Mouse (Mus musculus): ENCODE data around the gene Psmc2.
A peak's percentile ranks its signal among the peaks of the same experiment; 100 is the strongest.

The Psmc2 gene

DNA sequence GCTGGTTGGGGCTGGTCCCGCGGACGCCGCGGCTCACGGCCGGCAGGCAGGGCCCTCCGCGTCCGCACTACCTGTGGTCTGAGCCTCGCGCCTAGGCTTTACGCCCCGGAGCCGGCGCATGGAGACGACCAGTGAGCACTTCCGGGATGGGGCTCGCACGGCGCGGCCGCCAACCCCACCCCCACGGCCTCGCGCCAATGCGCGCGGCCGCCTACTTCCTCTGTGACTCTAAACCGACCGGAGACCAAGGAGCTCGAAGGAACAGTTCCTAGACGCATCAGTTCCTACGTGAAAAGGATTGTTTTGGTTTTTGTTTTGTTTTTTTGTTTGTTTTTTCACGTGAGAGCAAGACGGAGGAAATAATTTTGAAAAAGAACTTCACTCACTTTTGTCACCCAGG, at the start of gene Psmc2, which contains the start of gene Dnajc2:
Gene Psmc2, plus strand, starts transcription at position 231 of the 400 bp plus-strand sequence.
Gene Dnajc2, minus strand, starts transcription at position 199 of the 400 bp plus-strand sequence.
- peak; percentile 90 for DNase-seq (ENCODE audit: low spot score)

DNA sequence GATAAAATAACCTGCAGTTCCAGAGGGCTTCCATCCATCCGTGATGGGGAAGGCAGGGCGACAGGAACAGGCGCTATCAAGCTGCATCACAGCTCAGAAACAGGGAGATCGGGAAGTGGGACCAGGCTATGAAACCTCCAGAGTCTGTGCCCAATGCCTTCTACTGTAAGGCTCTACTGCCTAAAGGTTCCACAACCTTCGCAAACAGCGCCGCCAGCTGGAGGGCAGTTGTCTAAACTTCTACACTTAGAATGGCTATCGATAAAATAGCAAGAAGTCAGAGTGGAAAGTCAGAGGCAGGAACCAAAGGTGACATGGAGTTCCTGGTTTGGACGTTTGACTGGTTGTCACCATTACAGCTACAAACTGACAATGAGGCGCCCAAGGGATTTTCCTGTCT, 49.5 kb upstream of the Psmc2 start:
- DNase-seq (ENCODE audit: low spot score) = peak; percentile 83

DNA sequence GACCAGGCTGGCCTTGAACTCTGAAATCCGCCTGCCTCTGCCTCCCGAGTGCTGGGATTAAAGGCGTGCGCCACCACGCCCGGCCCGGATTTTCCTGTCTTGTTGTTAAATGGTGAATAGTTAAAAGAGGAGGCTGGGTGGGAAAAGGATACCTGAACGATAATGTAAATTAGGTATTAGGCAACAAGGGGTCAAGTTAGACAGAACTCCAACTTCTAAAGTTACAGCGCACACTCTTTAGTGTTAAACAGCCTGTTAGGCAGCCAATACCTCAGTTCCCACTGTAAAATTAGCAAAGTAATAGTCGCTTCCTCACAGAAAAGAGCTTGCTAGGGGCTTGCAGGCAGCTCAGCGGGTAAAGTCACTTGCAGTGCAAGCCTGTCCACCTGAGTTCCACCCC, 49.0 kb upstream of the Psmc2 start:
- no peak for DNase-seq (ENCODE audit: low spot score)

DNA sequence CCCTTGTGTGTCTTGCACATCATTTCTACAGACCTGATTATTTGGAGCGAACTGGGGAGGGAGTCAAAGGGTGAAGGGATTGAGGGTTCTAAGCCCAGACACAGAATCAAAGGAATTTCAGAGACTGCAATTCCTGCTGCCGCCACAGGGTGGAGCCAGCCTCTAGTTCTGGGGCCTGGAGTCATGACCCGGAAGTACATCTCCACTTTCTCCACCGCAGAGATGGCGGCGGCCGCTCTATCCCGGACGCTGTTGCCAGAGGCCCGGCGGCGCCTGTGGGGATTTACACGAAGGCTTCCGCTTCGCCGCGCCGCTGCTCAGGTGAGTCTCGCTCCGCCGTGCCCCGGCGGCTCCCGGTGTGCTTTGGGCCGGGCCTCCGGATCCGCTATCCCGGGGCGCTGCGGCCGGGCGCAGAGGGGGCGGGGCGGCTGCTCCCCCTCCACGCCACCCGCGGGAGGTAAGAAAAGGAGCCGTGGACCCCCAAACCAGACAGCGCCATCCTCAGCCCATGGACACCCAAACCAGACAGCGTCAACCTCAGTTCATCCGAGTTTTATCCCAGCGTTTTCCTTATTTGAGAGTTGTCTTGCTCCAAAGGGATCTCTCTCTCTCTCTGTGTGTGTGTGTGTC, 48.0 kb upstream of the Psmc2 start, which contains the start of gene Pmpcb:
Gene Pmpcb, plus strand, starts transcription at position 186 of the 630 bp plus-strand sequence.
- peak; percentile 86 for DNase-seq (ENCODE audit: low spot score)

GRCm38 (mm10) chr5:21737620-21738019, 47.5 kb upstream of the Psmc2 start:
- DNase-seq (ENCODE audit: low spot score) = no peak

DNA sequence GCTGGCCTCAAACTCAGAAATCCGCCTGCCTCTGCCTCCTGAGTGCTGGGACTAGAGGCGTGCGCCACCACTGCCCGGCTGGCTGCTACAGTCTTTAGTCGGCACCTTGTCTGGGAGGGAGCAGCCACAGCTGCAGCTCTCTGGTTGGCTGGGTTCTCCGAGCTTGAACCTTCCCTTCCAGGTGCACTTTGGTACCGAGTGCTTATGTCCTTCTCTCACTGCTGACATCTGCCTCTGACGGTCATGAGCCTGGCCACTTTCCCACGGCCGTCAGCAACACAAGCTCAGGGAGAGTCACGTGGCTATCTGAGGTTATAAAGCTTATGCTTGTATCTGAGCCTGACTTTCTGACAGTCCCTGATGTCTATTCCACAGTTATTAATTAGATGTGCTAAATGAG, 46.0 kb upstream of the Psmc2 start:
- no peak for DNase-seq (ENCODE audit: low spot score)

GRCm38 (mm10) chr5:21739881-21740280, 45.2 kb upstream of the Psmc2 start:
- DNase-seq (ENCODE audit: low spot score) = no peak

- DNase-seq (ENCODE audit: low spot score) = no peak
Observed at GRCm38 (mm10) chr5:21743606-21744005, 41.5 kb upstream of the Psmc2 start.

- DNase-seq (ENCODE audit: low spot score) = no peak
Observed at GRCm38 (mm10) chr5:21744651-21745050, 40.4 kb upstream of the Psmc2 start.

GRCm38 (mm10) chr5:21745966-21746365, 39.1 kb upstream of the Psmc2 start:
- no peak for DNase-seq (ENCODE audit: low spot score)

DNA sequence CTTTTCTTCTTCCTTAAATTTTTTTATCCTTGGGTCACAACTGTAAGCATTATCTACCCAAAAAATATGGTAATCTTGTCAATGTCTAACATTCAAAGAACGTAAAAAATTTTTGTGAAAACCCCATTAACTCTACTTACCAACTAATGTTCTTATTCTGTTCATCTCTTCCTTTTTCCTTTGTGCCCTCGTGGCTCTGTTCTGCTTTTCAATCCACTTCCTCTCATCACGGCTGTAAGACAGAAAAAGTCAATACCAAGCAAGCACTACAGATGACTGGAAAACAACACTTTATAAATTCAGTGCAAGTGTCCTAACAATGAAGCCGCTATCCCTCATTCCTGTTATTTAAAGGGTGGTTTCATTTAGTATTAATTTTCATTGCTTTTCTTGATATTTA, 16.6 kb upstream of the Psmc2 start:
- DNase-seq (ENCODE audit: low spot score) = no peak

- no peak for DNase-seq (ENCODE audit: low spot score)
Observed at GRCm38 (mm10) chr5:21769841-21770240, 15.2 kb upstream of the Psmc2 start.

GRCm38 (mm10) chr5:21776491-21776890, 8.6 kb upstream of the Psmc2 start:
- DNase-seq (ENCODE audit: low spot score) = no peak

DNA sequence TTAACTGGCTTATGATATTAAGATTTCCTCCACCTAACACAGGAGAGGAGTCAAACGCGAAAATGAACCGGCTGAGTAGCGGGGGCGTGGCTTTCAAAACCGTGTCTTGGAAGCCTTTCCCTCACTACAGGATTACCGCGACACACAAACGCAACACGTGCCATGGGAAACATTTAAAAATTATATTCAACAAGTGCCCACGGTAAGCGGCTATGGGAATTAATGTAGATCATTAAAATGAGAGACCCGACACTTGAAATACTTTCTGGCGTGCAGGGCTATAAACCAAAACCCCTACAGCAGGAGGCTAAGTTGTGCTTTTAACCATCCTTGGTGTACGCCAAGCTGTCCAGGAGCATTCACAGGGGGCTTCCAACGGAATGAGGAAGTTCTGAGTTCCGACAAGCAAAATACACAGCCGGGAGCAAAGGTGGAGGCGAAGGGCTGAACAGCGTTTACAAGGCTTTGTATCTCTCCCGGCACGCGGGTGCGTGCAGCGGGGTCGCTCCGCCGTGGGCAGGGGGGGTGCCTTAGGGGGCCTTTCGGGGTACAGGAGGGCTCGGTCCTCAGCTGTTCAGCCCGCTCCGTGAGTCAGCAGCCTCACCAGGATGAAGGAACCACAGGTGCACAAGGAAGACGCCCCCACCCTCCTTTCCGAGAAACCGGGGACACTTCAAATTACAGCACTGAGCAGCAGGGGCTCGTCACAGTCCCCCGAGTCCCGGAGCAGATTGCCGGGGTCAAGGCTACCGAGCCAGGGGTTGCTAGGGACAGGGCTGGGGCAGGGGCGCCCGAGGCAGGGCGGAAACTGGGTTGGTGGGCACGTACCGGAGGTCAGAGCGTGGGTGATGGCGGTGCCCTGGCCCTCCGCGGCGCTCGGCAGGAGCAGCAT, 676 bp upstream of the Psmc2 start:
- peak; percentile 14 for DNase-seq (ENCODE audit: low spot score)

DNA sequence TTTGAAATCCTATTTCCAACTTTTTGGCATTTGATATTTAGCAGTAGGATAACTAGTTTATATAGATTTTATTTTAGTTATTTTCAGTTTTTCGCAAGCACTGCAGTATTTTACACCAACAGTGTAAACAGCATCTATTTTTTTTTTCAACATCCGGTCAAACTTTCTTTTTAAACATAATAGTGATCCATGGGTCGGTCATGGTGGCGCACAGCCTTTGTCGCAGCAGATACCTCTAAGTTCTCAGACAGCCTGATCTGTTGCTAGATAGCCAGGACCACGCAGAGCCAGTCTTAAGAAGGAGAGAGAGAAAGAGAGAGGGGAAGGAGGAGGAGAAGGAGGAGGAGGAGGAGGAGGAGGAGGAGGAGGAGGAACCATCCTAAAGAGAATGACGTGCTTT, 693 bp downstream of the Psmc2 start:
- DNase-seq (ENCODE audit: low spot score) = no peak

DNA sequence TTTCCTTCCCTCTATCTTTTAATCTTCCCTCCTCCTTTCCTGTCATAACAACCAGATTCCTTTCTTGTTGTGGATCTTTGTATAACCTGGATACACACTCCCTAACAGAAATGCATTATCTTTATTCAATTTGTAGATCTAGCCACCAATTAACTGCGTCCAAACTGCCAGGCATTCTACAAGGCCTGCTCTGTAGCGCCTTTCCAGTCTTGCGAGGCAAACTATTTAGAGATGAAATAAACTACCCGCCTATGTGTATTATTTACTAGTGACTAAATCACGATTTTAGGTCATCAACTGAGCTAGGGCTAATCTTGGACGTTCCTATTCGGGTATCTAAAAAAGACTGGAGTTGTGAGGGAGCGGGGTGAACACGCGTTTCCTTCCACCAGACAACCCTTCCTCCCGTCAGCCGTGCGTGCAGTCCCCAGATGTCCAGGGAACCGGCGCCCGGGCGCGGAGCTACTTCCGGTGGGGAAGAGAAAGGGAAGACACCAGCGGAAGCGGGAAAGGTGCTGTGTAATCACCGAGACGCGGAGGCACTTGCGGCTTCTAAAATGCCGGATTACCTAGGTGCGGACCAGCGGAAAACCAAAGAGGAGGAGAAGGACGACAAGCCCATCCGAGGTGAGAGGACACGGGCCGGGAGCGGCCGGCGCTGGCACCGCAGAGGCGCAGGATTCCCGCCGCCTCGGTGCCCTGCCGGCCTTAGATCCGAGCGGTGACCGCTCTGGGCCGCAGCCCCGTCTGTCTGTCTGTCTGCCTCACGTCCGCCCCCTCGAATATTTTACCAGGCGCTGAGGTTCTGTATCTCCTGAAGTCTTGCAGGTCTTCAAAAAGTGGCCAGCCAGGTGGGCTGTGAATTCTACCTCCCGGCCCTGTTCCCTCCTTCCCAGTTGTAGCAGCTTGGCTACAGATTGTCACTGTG, 1.4 kb downstream of the Psmc2 start:
- DNase-seq (ENCODE audit: low spot score) = peak; percentile 92

- no peak for DNase-seq (ENCODE audit: low spot score)
Observed at GRCm38 (mm10) chr5:21787186-21788105, 2.4 kb downstream of the Psmc2 start.

- no peak for DNase-seq (ENCODE audit: low spot score)
Observed at GRCm38 (mm10) chr5:21789061-21789460, 4.0 kb downstream of the Psmc2 start.

GRCm38 (mm10) chr5:21792166-21792565, 7.1 kb downstream of the Psmc2 start:
- no peak for DNase-seq (ENCODE audit: low spot score)

DNA sequence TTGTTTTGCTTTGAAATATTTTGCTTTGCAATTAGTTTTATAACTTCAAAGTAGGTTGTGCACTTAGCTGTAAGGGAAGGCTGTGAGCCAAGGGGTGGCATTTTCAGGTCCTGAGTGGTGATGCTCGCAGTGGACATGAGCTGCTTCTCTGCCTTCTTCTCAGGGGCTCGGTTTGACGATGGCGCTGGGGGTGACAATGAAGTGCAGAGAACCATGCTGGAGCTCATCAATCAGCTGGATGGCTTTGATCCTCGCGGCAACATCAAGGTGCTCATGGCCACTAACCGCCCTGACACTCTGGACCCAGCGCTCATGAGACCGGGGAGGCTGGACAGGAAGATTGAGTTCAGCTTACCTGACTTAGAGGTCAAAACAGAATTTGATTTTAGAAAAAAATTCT, 17.8 kb downstream of the Psmc2 start:
- no peak for DNase-seq (ENCODE audit: low spot score)

DNA sequence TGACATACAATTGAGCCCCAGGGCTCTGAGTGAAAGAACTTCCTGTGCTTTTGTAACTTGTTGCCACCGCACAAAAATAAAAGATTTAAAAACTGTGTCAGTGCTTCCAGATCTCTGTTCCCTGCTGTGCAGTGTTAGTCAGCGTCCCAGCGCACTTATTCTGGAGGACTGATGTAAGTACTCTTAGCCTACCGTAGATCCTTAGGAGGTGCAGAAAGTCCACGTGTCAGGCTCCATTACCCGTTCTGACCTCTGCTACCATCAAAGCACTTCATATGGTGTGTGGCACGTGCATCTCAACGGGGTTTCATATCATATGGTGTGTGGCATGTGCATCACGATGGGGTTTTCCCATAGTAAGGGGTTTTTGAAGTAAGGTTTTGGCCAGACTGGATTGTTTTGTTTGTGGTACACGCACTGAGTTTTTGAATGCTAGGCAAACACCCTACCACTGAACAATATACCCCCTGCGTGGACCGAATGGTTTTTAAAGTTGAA, 18.7 kb downstream of the Psmc2 start:
- DNase-seq (ENCODE audit: low spot score) = no peak
